Mouse (Mus musculus) C2C12 (cell line): Measurements from ENCODE around the gene Nepn. TPM values are rescaled to one million over a fixed set of nuclear protein-coding genes. Genes with fewer than 3 reads are reported as not detected.

Experiments used
- H3K27me3 ChIP-seq: one replicate; pipeline ENCODE4 v1.6.1; 2011; ENCODE audit not compliant: control insufficient read depth, insufficient read depth, insufficient read length
- H3K36me3 ChIP-seq: one replicate; pipeline ENCODE4 v1.6.1; 2011; ENCODE audit not compliant: control insufficient read depth, insufficient read depth
- H3K4me3 ChIP-seq: one replicate; pipeline ENCODE4 v1.5.1; 2011; ENCODE audit warnings: mild to moderate bottlenecking, control low read depth; ENCODE audit not compliant: poor library complexity, insufficient read depth, severe bottlenecking
- H3K79me2 ChIP-seq: one replicate; pipeline ENCODE4 v1.6.1; 2011; ENCODE audit not compliant: control insufficient read depth, insufficient read depth
- H3K79me3 ChIP-seq: one replicate; pipeline ENCODE4 v1.6.1; 2011; ENCODE audit warnings: low read depth, control low read depth
- H3ac ChIP-seq: one replicate; pipeline ENCODE3; 2011; ENCODE audit warnings: low read depth; ENCODE audit not compliant: control insufficient read depth, insufficient read length
- CEBPB ChIP-seq: IDR thresholded peaks from one replicate; pipeline ENCODE4 v1.6.1; 2011; ENCODE audit warnings: low read depth, mild to moderate bottlenecking, control low read depth, moderate library complexity
- CTCF ChIP-seq: IDR thresholded peaks from one replicate; pipeline ENCODE4 v1.5.1; 2011; ENCODE audit not compliant: control insufficient read depth, insufficient read depth, insufficient read length
- FOSL1 ChIP-seq: IDR thresholded peaks from one replicate; pipeline ENCODE4 v1.8.0; 2011; ENCODE audit warnings: mild to moderate bottlenecking, low read length; ENCODE audit not compliant: poor library complexity, insufficient read depth, severe bottlenecking
- MAX ChIP-seq: IDR thresholded peaks from one replicate; pipeline ENCODE4 v1.6.1; 2011; ENCODE audit warnings: mild to moderate bottlenecking, control low read depth
- MYOD1 ChIP-seq: IDR thresholded peaks from one replicate; pipeline ENCODE4 v1.6.1; 2011; ENCODE audit warnings: low read depth; ENCODE audit not compliant: control insufficient read depth, insufficient read length
- MYOG ChIP-seq: IDR thresholded peaks from one replicate; pipeline ENCODE4 v1.6.1; 2011; ENCODE audit not compliant: control insufficient read depth, insufficient read length; ENCODE audit errors: extremely low read depth
- USF1 ChIP-seq: IDR thresholded peaks from one replicate; pipeline ENCODE4 v1.6.1; 2011; ENCODE audit warnings: low read depth, mild to moderate bottlenecking, control low read depth, moderate library complexity
- polyA plus RNA-seq: library from polyadenylated mRNA; unstranded; fragments of >200 nt; fragmentation: generic; extraction: Trizol; gene quantifications from one replicate; pipeline ENCODE4 v1.2.1, GENCODE M21; 2012; ENCODE audit warnings: missing spikeins

Nepn gene
- polyA plus RNA-seq, 1 experiment: not detected

GRCm38 (mm10) chr10:52420526-52420925, 31.8 kb downstream of the Nepn start:
- Histone ChIP-seq H3K4me3 (no peak overlapping the region), H3K36me3 (peaks cover 11% of the 10 kb centered on the region), H3K27me3 (no peaks in the 10 kb centered on the region), H3K79me2 (peaks cover 81% of the 10 kb centered on the region), H3K79me3 (peaks cover 79% of the 10 kb centered on the region), H3ac (no peak overlapping the region)
- no peak for TF ChIP-seq CEBPB
- no peak for TF ChIP-seq MYOD1
- TF ChIP-seq MYOG: no peak
- no peak for TF ChIP-seq CTCF

GRCm38 (mm10) chr10:52421716-52422115, 32.9 kb downstream of the Nepn start:
- no peaks in the 10 kb centered on the region for H3K27me3 ChIP-seq
- peaks cover 91% of the 10 kb centered on the region for H3K79me3 ChIP-seq
- H3K4me3 ChIP-seq: no peak overlapping the region
- TF ChIP-seq FOSL1 (no peak), MYOG (no peak), MAX (no peak), MYOD1 (no peak), CTCF (no peak), USF1 (no peak), CEBPB (no peak)
- H3K36me3 ChIP-seq: peaks cover 11% of the 10 kb centered on the region
- H3ac ChIP-seq: no peak overlapping the region
- peaks cover 93% of the 10 kb centered on the region for H3K79me2 ChIP-seq

- Histone ChIP-seq H3K79me3 (peaks cover 100% of the 10 kb centered on the region), H3K79me2 (peaks cover 100% of the 10 kb centered on the region), H3K36me3 (peaks cover 11% of the 10 kb centered on the region), H3K4me3 (no peak overlapping the region), H3ac (no peak overlapping the region), H3K27me3 (no peaks in the 10 kb centered on the region)
- TF ChIP-seq CEBPB (no peak), MYOG (no peak), MAX (no peak), MYOD1 (no peak), CTCF (no peak), FOSL1 (no peak), USF1 (no peak)
Observed at GRCm38 (mm10) chr10:52423097-52423496, 34.3 kb downstream of the Nepn start.

- Histone ChIP-seq H3ac (no peak overlapping the region), H3K79me2 (peaks cover 86% of the 10 kb centered on the region), H3K27me3 (no peaks in the 10 kb centered on the region), H3K4me3 (no peak overlapping the region), H3K36me3 (peaks cover 29% of the 10 kb centered on the region), H3K79me3 (peaks cover 82% of the 10 kb centered on the region)
- TF ChIP-seq FOSL1 (no peak), MAX (no peak), CEBPB (no peak), CTCF (no peak), MYOG (no peak), MYOD1 (no peak), USF1 (no peak)
Observed at GRCm38 (mm10) chr10:52426314-52426980, 37.7 kb downstream of the Nepn start.

- Histone ChIP-seq H3K36me3 (peaks cover 43% of the 10 kb centered on the region), H3K79me2 (peaks cover 72% of the 10 kb centered on the region), H3ac (no peak overlapping the region), H3K79me3 (peaks cover 68% of the 10 kb centered on the region), H3K4me3 (no peak overlapping the region), H3K27me3 (no peaks in the 10 kb centered on the region)
- TF ChIP-seq MYOG: no peak
- no peak for TF ChIP-seq CTCF
- TF ChIP-seq FOSL1: no peak
- TF ChIP-seq MYOD1: no peak
- no peak for TF ChIP-seq USF1
- TF ChIP-seq MAX: no peak
- TF ChIP-seq CEBPB: no peak
Observed at GRCm38 (mm10) chr10:52427634-52428415, 39.1 kb downstream of the Nepn start.

GRCm38 (mm10) chr10:52430953-52431352, 42.2 kb downstream of the Nepn start:
- no peak overlapping the region for H3K4me3 ChIP-seq
- H3K79me2 ChIP-seq: peaks cover 40% of the 10 kb centered on the region
- peaks cover 37% of the 10 kb centered on the region for H3K79me3 ChIP-seq
- H3ac ChIP-seq: no peak overlapping the region
- peaks cover 70% of the 10 kb centered on the region for H3K36me3 ChIP-seq
- no peaks in the 10 kb centered on the region for H3K27me3 ChIP-seq
- TF ChIP-seq CTCF (no peak), MAX (no peak), USF1 (no peak), MYOG (no peak), CEBPB (no peak), FOSL1 (no peak), MYOD1 (no peak)
